Mouse (Mus musculus): ENCODE data around the gene Kifc3. TPM values are rescaled to one million over a fixed set of nuclear protein-coding genes. Genes with fewer than 3 reads are reported as not detected.

The Kifc3 gene
- polyA plus RNA-seq, 1 experiment from 2014 or later, result 29.8 TPM

GRCm38 (mm10) chr8:95080381-95081341, 122.0 kb downstream of the Kifc3 start, which contains the start of gene Katnb1:
Gene Katnb1, plus strand, starts transcription at chr8:95081186.
- Histone ChIP-seq H3K36me3 (replicated peaks) (no peaks in the 10 kb centered on the region; the same call in 1 of the 2 replicates), H3K27me3 (replicated peaks) (no peaks in the 10 kb centered on the region), H3K27ac (peak within 1 kb of the TSS; percentile 81), H3K4me3 (peak within 1 kb of the TSS; percentile 79), H3K4me2 (peak within 1 kb of the TSS; percentile 78), H3K9me3 (no peaks in the 10 kb centered on the region), H3K9ac (peak within 1 kb of the TSS; percentile 82), H3K4me1 (peaks cover 29% of the 10 kb centered on the region)
- ATAC-seq (replicated peaks), result peak; percentile 98
- under 1% methylated on average over 47 of the region's 47 CpGs for WGBS

- peaks cover 29% of the 10 kb centered on the region for H3K4me1 ChIP-seq
- no peak overlapping the region for H3K4me3 ChIP-seq
- no peaks in the 10 kb centered on the region; the same call in 1 of the 2 replicates for H3K36me3 ChIP-seq (replicated peaks)
- no peak overlapping the region for H3K9ac ChIP-seq
- ATAC-seq (replicated peaks), result no peak
- H3K27ac ChIP-seq, result no peak overlapping the region
- H3K9me3 ChIP-seq, result no peaks in the 10 kb centered on the region
- WGBS, result 85% methylated on average over 4 of the region's 4 CpGs
- no peak overlapping the region for H3K4me2 ChIP-seq
- H3K27me3 ChIP-seq (replicated peaks), result no peaks in the 10 kb centered on the region
Measured at GRCm38 (mm10) chr8:95079305-95079704, 123.3 kb downstream of the Kifc3 start.

DNA sequence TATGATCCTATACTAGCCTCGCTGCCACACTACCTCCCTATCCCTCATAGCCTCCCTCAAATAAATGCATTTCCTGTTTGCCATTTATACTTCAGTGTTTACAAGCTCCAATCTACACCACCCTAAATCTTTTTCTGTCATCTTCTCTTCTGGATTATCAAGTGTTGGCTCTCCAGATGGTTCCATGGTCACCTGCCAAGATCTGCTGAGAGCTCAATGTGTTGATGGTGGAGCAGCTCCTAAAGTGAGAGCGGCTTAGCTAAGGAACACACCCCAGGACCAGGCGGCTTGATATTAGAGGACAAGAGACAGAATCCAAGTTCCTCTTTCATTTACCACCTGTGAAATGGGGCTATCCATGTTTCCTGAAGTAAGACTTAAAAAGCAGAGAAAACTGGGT, 124.6 kb downstream of the Kifc3 start:
- H3K27me3 ChIP-seq (replicated peaks), result no peaks in the 10 kb centered on the region
- H3K4me2 ChIP-seq, result no peak overlapping the region
- H3K9ac ChIP-seq, result no peak overlapping the region
- peaks cover 21% of the 10 kb centered on the region for H3K4me1 ChIP-seq
- H3K4me3 ChIP-seq, result no peak overlapping the region
- 82% methylated on average over 3 of the region's 3 CpGs for WGBS
- no peaks in the 10 kb centered on the region for H3K9me3 ChIP-seq
- no peak overlapping the region for H3K27ac ChIP-seq
- H3K36me3 ChIP-seq (replicated peaks), result no peaks in the 10 kb centered on the region
- no peak for ATAC-seq (replicated peaks)

- H3K27ac ChIP-seq, result no peak overlapping the region
- WGBS, result 84% methylated on average over 17 of the region's 17 CpGs
- no peak overlapping the region for H3K4me2 ChIP-seq
- H3K4me3 ChIP-seq, result no peak overlapping the region
- H3K4me1 ChIP-seq, result peaks cover 4% of the 10 kb centered on the region
- H3K9ac ChIP-seq, result no peak overlapping the region
- ATAC-seq (replicated peaks), result no peak
- H3K36me3 ChIP-seq (replicated peaks), result no peaks in the 10 kb centered on the region
- H3K9me3 ChIP-seq, result no peaks in the 10 kb centered on the region
- H3K27me3 ChIP-seq (replicated peaks), result no peaks in the 10 kb centered on the region
Measured at GRCm38 (mm10) chr8:95076151-95076550, 126.5 kb downstream of the Kifc3 start.

GRCm38 (mm10) chr8:95075504-95075903, 127.1 kb downstream of the Kifc3 start:
- Histone ChIP-seq H3K9me3 (no peaks in the 10 kb centered on the region), H3K4me2 (no peak overlapping the region), H3K27me3 (replicated peaks) (no peaks in the 10 kb centered on the region), H3K36me3 (replicated peaks) (no peaks in the 10 kb centered on the region), H3K4me3 (no peak overlapping the region), H3K9ac (no peak overlapping the region), H3K4me1 (peaks cover 4% of the 10 kb centered on the region), H3K27ac (no peak overlapping the region)
- ATAC-seq (replicated peaks), result no peak
- WGBS, result 77% methylated on average over 3 of the region's 3 CpGs

DNA sequence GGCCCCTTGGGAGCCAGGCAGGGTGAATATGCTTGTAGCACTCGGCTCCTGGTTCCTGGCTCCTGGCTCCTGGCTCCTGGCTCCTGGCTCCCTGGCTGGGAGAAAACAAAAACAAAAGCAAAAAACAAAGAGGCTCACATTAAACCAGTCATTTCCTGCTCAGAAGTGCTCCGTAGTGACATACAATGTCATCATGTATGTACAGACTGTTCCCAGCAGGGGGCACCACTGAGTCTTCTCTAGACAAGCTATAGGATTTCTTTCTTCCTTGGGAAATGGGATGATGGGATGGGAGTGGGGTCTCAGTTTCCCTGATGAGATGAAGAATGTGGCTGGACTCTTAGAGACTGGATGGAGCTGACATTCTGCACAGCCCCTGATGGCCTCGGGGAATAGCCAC, 135.0 kb downstream of the Kifc3 start:
- H3K36me3 ChIP-seq (replicated peaks), result no peaks in the 10 kb centered on the region
- 56% methylated on average over 3 of the region's 3 CpGs for WGBS

DNA sequence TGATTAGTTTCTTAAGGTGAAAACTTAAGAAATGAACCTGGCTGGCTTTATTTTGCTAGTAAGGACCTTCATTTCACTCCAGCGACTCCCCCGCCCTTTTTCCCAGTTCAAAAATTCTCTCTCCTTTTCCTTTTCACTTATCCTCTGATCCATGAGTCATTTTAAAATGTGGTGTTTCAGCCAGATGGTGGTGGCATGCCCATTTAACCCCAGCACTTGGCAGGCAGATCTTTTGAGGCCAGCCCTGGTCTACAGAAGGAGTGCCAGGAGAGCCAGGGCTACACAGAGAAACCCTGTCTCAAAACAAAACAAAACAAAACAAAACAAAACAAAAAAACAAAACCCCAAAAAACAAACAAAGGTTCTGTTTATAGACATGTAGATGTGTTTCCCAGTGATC, 138.1 kb downstream of the Kifc3 start:
- no peak for ATAC-seq (replicated peaks)
- H3K4me2 ChIP-seq, result no peak overlapping the region
- H3K27ac ChIP-seq, result no peak overlapping the region
- H3K4me3 ChIP-seq, result no peak overlapping the region
- 95% methylated on average over 2 of the region's 2 CpGs for WGBS
- H3K27me3 ChIP-seq (replicated peaks), result no peaks in the 10 kb centered on the region
- H3K36me3 ChIP-seq (replicated peaks), result no peaks in the 10 kb centered on the region
- no peaks in the 10 kb centered on the region for H3K9me3 ChIP-seq
- H3K9ac ChIP-seq, result no peak overlapping the region
- no peaks in the 10 kb centered on the region for H3K4me1 ChIP-seq

More for the DNA sequence above, 135.0 kb downstream of the Kifc3 start:
- Histone ChIP-seq H3K9ac (no peak overlapping the region), H3K9me3 (no peaks in the 10 kb centered on the region), H3K4me2 (no peak overlapping the region), H3K4me3 (no peak overlapping the region), H3K27me3 (replicated peaks) (no peaks in the 10 kb centered on the region), H3K27ac (no peak overlapping the region), H3K4me1 (no peaks in the 10 kb centered on the region)
- no peak for ATAC-seq (replicated peaks)

DNA sequence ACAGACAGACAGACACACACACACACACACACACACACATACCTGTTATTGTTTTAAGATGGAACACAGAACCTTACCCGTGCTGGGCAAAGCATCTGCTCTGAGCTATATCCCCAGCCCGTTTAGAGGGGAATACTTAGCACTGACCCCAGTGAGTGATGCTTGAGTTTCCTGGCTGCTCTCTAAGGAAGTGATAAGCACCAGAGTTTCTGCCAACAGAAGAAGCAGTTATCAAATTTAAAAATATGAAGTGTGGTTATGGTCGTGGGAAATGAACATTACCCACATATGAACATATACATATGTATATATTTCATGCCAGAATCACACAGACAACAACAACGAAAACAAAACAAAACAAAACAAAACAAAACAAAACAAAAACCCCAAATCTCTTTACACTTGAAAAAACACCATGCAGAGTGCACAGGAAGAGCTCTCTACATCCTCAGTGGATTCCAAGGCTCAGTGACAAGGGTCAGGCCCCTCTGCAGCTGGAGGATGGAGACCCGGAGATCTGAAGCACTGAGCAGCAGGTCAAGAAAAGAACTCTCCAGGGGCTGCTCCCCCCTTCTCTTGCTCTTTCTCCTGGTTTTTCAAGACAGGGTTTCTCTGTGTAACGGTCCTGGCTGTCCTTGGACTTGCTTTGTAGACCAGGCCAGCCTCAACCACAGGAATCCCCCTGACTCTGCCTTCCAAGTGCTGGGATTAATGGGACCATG, 142.6 kb downstream of the Kifc3 start:
- no peak for ATAC-seq (replicated peaks)
- no peak overlapping the region for H3K4me3 ChIP-seq
- WGBS, result 76% methylated on average over 6 of the region's 6 CpGs
- H3K27me3 ChIP-seq (replicated peaks), result no peaks in the 10 kb centered on the region
- no peak overlapping the region for H3K27ac ChIP-seq
- H3K9ac ChIP-seq, result no peak overlapping the region
- H3K4me2 ChIP-seq, result no peak overlapping the region
- no peaks in the 10 kb centered on the region for H3K9me3 ChIP-seq
- no peaks in the 10 kb centered on the region for H3K4me1 ChIP-seq
- no peaks in the 10 kb centered on the region for H3K36me3 ChIP-seq (replicated peaks)

DNA sequence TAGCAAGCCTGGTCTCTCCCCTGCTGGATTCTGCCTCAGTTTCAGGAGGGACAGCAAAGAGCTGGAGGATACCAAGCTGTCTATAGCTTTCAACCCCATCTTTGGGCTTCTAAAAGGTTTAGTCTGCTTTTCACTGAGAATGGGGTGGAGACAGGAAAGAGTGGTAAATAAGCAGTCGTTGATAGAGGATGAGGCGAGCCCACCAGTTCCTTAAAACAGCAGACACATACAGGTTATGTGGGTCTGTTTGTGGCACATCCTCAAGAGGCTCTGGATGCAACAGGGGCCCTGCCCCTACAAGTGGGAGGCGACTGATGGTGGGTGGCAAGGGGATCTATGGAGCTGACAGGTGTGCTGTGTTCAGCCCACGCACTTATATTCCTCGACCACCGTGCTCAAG, 144.0 kb downstream of the Kifc3 start:
- Histone ChIP-seq H3K36me3 (replicated peaks) (no peaks in the 10 kb centered on the region), H3K4me1 (no peaks in the 10 kb centered on the region), H3K27me3 (replicated peaks) (no peaks in the 10 kb centered on the region), H3K4me3 (no peak overlapping the region), H3K4me2 (no peak overlapping the region), H3K27ac (no peak overlapping the region), H3K9ac (no peak overlapping the region), H3K9me3 (no peaks in the 10 kb centered on the region)
- 87% methylated on average over 6 of the region's 6 CpGs for WGBS
- ATAC-seq (replicated peaks), result no peak

DNA sequence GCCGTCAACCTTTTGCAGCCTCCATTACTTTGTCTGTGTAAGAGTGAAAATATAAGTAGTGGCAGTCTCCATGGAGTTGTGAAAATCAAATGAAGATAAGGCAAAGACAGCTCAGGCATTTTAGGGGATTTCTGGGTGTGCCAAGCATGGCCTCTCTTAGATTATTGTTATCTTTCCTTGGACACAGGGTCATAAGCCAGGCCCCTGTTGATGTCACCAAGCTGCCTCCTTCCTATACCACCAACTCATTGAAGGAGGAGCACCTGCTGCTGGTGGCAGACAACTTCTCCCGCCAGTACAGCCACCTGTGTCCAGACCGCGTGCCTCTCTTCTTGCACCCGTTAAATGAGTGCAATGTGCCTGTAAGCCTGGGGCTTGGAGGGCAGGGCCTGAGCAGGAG, 146.2 kb downstream of the Kifc3 start:
- WGBS, result 80% methylated on average over 5 of the region's 5 CpGs
- ATAC-seq (replicated peaks), result no peak
- Histone ChIP-seq H3K4me3 (no peak overlapping the region), H3K4me2 (no peak overlapping the region), H3K36me3 (replicated peaks) (no peaks in the 10 kb centered on the region), H3K27ac (no peak overlapping the region), H3K9me3 (no peaks in the 10 kb centered on the region), H3K4me1 (no peaks in the 10 kb centered on the region), H3K27me3 (replicated peaks) (no peaks in the 10 kb centered on the region), H3K9ac (no peak overlapping the region)

DNA sequence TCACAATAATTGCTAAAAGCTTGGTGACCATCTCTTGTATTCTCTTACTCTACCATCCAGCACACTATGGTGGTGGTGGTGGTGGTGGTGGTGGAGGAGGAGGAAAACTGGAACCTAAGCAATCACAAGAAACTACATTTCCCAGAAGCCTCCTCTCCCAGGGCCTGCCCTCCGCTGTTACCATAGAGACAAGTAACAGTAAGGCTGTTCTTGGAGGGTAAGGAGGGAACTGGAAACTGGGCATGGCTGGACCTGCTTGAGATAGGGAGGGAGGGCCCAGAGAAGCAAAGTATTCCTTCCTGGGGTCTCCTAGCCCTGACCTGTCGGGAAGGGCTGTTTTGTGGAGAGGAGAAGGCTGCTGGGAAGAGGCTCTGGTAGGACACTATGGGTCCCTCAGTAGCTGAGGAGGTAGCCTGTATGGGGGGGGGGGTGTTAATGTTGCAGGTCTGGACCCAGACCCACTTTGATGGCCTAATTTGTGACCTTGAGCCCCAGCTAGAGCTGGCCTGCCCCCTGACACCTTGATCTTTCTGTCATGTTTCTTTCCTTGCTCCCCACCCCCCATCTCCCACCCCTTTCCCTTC, 147.6 kb downstream of the Kifc3 start, which contains the start of gene Drc7:
TSS of gene Drc7 (plus strand) at position 177 of the 584 bp plus-strand sequence.
- no peak within 1 kb of the TSS for H3K27ac ChIP-seq
- H3K27me3 ChIP-seq (replicated peaks), result no peaks in the 10 kb centered on the region
- ATAC-seq (replicated peaks), result peak; percentile 90
- 19% methylated on average over 2 of the region's 2 CpGs for WGBS
- H3K4me3 ChIP-seq, result no peak within 1 kb of the TSS
- H3K36me3 ChIP-seq (replicated peaks), result no peaks in the 10 kb centered on the region
- no peak within 1 kb of the TSS for H3K9ac ChIP-seq
- H3K9me3 ChIP-seq, result no peaks in the 10 kb centered on the region
- no peaks in the 10 kb centered on the region for H3K4me1 ChIP-seq
- peak within 1 kb of the TSS; percentile 5; the same call in 1 of the 2 replicates for H3K4me2 ChIP-seq

- Histone ChIP-seq H3K27ac (no peak overlapping the region), H3K4me2 (no peak overlapping the region), H3K9me3 (no peaks in the 10 kb centered on the region), H3K4me1 (no peaks in the 10 kb centered on the region), H3K9ac (no peak overlapping the region), H3K4me3 (no peak overlapping the region), H3K36me3 (replicated peaks) (no peaks in the 10 kb centered on the region), H3K27me3 (replicated peaks) (no peaks in the 10 kb centered on the region)
- WGBS, result 61% methylated on average over 6 of the region's 6 CpGs
- ATAC-seq (replicated peaks), result peak; percentile 41; the same call in 1 of the 2 replicates
Measured at GRCm38 (mm10) chr8:95054438-95054837, 148.2 kb downstream of the Kifc3 start.
